Mouse (Mus musculus) intestine, embryonic 14.5 days (tissue): ENCODE measurements at regions not wholly inside any gene's neighbourhood (a gene's known extent, or its start where the extent isn't known, plus 50 kb on each side); places are given as distances from the start of the nearest gene placed in this dataset.

Experiments
- ATAC-seq: fragments of 200-750 bp; cut with Nextera tagmentation; replicated peaks from 2 replicates; pipeline ENCODE4 v1.8.0; 2017; ENCODE audit warnings: low read depth, moderate number of reproducible peaks, moderate TSS enrichment, moderate library complexity; ENCODE audit not compliant: low FRiP score, low TSS enrichment
- DNase-seq: peaks from one replicate; pipeline ENCODE4 v3.0.0-alpha.2; 2018; ENCODE audit warnings: low spot score
- H3K27ac ChIP-seq: fragments of 300-500 bp; sonication (generic); 2 replicates; pipeline ENCODE4 v1.5.1; 2014; ENCODE audit warnings: low read depth, mild to moderate bottlenecking, control low read depth
- H3K27me3 ChIP-seq: fragments of 300-500 bp; sonication (generic); replicated peaks from 2 replicates; pipeline ENCODE4 v1.6.1; 2014; ENCODE audit warnings: low read length, control low read depth; ENCODE audit not compliant: control insufficient read depth, insufficient read depth
- H3K36me3 ChIP-seq: fragments of 300-500 bp; sonication (generic); 2 replicates; pipeline ENCODE4 v1.6.1; 2014; ENCODE audit warnings: low read length, control low read depth; ENCODE audit not compliant: control insufficient read depth, insufficient read depth
- H3K4me1 ChIP-seq: fragments of 300-500 bp; sonication (generic); replicated peaks from 2 replicates; pipeline ENCODE4 v1.6.1; 2014; ENCODE audit warnings: low read length, control low read depth, mixed read lengths; ENCODE audit not compliant: control insufficient read depth, insufficient read depth
- H3K4me2 ChIP-seq: fragments of 300-500 bp; sonication (generic); 2 replicates; pipeline ENCODE4 v1.6.1; 2014; ENCODE audit warnings: low read length
- H3K4me3 ChIP-seq: fragments of 300-500 bp; sonication (generic); 2 replicates; pipeline ENCODE4 v1.5.1; 2014; ENCODE audit warnings: low read depth, low read length, control low read depth, mixed read lengths
- H3K9ac ChIP-seq: fragments of 300-500 bp; sonication (generic); 2 replicates; pipeline ENCODE4 v1.6.1; 2014; ENCODE audit warnings: mild to moderate bottlenecking, low read length
- H3K9me3 ChIP-seq: fragments of 300-500 bp; sonication (generic); 2 replicates; pipeline ENCODE4 v1.6.1; 2016; ENCODE audit warnings: low read length, control low read depth; ENCODE audit not compliant: control insufficient read depth
- WGBS: fragments of 180-500 bp; shearing (Covaris S2); extraction: QIAGEN DNeasy Blood & Tissue Kit; methylation state at CpG from one replicate; pipeline ENCODE4 v1.1.7; 2014; 5-methylcytosine and 5-hydroxymethylcytosine counted together

GRCm38 (mm10) chr14:105950924-105951323 lies 54.3 kb upstream of the Spry2 start:
- no peak overlapping the region for H3K4me2 ChIP-seq
- no peak overlapping the region for H3K9ac ChIP-seq
- H3K4me1 ChIP-seq: no peaks in the 10 kb centered on the region
- H3K36me3 ChIP-seq: no peaks in the 10 kb centered on the region
- no peaks in the 10 kb centered on the region for H3K9me3 ChIP-seq
- WGBS: 89% methylated on average over 3 of the region's 3 CpGs
- no peak overlapping the region for H3K4me3 ChIP-seq
- no peak overlapping the region for H3K27ac ChIP-seq
- ATAC-seq (no peak), DNase-seq (no peak)
- H3K27me3 ChIP-seq: no peaks in the 10 kb centered on the region

- 92% methylated on average over 11 of the region's 11 CpGs for WGBS
- Histone ChIP-seq H3K36me3 (no peaks in the 10 kb centered on the region), H3K4me3 (no peak overlapping the region), H3K9ac (no peak overlapping the region), H3K9me3 (no peaks in the 10 kb centered on the region), H3K4me1 (0 out of 2 replicates have a peak, but pooled peaks cover 4% of the 10 kb centered on the region), H3K4me2 (no peak overlapping the region), H3K27me3 (no peaks in the 10 kb centered on the region), H3K27ac (no peak overlapping the region)
- no peak for ATAC-seq
- no peak for DNase-seq
Observed at GRCm38 (mm10) chr14:105955082-105955481, 58.5 kb upstream of the Spry2 start.

DNA sequence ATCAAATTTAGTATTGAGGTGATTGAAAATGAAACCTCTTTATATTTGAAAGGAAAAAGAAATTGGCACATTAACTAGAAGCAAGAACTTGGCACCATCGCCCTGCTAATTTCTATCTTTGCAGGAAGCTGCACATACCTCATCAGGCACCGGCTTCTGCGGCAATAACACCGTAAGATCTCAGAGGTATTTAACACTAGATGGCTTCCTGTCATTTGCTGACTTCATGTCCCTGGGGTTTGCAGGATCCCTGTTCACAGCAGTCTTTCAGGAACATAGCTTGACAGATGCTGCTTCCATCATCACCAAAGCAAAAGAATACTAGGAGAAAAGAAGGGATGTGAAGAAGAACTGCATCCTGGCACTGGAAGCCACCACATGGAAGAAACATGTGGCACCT lies 60.2 kb upstream of the Spry2 start:
- no peak overlapping the region for H3K4me2 ChIP-seq
- H3K27me3 ChIP-seq: no peaks in the 10 kb centered on the region
- WGBS: 82% methylated on average over 4 of the region's 4 CpGs
- no peaks in the 10 kb centered on the region for H3K9me3 ChIP-seq
- H3K27ac ChIP-seq: no peak overlapping the region
- H3K4me1 ChIP-seq: 0 out of 2 replicates have a peak, but pooled peaks cover 4% of the 10 kb centered on the region
- H3K9ac ChIP-seq: no peak overlapping the region
- ATAC-seq (no peak), DNase-seq (no peak)
- H3K4me3 ChIP-seq: no peak overlapping the region
- no peaks in the 10 kb centered on the region for H3K36me3 ChIP-seq

DNA sequence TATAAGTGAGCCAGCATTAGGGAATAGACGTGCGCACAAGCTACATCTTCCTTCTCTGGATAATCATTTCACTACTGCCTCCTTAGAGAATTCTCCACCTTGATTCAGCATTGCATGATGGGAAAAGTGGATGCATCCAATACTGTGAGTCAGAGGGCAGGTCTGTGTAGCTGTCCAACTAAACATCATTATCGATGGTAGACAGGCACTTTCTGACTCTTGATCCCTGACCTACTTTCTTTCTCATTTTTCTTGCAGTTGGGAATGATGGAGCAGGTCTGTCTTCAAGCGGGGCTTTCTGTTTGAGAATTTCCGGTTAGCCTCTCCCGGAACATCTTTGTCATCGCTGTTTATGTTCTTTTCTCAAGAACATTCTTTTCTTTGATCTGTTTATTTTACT lies 61.4 kb upstream of the Spry2 start:
- H3K4me1 ChIP-seq: 0 out of 2 replicates have a peak, but pooled peaks cover 4% of the 10 kb centered on the region
- no peak overlapping the region for H3K27ac ChIP-seq
- 47% methylated on average over 7 of the region's 7 CpGs for WGBS
- no peaks in the 10 kb centered on the region for H3K36me3 ChIP-seq
- no peak overlapping the region for H3K4me3 ChIP-seq
- ATAC-seq (no peak), DNase-seq (no peak)
- H3K9ac ChIP-seq: no peak overlapping the region
- H3K27me3 ChIP-seq: no peaks in the 10 kb centered on the region
- H3K9me3 ChIP-seq: no peaks in the 10 kb centered on the region
- H3K4me2 ChIP-seq: no peak overlapping the region

DNA sequence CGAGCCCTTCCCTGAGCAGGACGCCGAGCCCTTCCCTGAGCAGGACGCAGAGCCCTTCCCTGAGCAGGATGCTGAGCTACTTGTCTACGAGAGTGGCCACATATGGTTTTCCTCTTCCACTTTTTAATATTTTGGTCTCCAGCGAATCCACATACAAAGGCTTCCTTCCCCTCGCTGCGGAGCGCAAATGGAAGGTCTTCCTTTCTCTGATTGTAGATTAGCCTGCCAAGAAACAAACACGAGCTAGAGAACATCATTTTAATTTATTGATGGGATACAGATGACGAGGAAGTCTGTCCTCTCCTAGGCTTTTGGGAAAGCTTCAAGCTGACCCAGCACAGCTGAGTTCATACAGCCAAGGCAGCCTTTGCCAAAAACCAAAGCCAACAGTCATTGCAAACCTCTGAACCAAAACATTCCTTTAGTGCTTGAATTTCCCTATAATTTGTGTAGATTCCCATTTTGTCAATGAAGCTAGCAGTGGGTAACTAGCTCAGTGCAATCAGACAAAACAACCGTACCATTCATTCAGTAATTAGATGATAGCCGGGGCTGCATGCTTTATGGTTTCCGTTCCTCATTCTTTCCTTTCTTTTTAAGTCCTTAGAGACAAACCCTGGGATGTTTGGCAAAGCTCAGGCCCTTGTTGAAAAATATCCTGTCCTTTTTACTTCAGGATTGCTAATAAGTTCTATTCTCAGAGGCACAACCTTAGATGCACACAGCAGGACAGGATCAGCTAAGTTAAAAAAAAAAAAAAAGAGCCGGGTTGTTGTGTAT lies 83.1 kb upstream of the Spry2 start:
- peak; percentile 55 for DNase-seq
- Histone ChIP-seq H3K9me3 (no peaks in the 10 kb centered on the region), H3K4me3 (no peak overlapping the region), H3K27ac (peak overlapping the region; percentile 86), H3K4me2 (no peak overlapping the region), H3K27me3 (no peaks in the 10 kb centered on the region), H3K4me1 (peaks cover 4% of the 10 kb centered on the region; the same call in 1 of the 2 replicates), H3K36me3 (no peaks in the 10 kb centered on the region), H3K9ac (no peak overlapping the region)
- peak; percentile 85 for ATAC-seq
- 31% methylated on average over 15 of the region's 15 CpGs for WGBS

DNA sequence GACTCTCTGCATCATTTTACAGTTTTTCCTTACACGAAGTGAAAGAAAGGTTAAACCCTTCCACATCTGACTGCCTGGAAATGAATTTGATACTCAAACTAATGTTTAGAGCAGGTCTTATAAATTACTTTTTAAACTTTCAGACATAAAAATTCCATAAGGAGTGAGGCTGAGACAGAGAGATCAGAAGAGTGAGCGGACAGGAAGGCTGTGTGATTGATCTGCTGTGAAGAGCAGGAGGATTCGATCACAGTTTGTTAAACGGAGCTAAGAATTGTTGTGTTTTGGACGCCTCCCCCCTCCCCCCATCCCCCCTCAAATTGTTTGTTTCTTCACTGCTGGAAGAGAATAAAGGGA lies 83.7 kb upstream of the Spry2 start:
- no peak for ATAC-seq
- Histone ChIP-seq H3K36me3 (no peaks in the 10 kb centered on the region), H3K9me3 (no peaks in the 10 kb centered on the region), H3K4me3 (no peak overlapping the region), H3K27me3 (no peaks in the 10 kb centered on the region), H3K27ac (peak overlapping the region; percentile 86; the same call in 1 of the 2 replicates), H3K4me1 (peaks cover 4% of the 10 kb centered on the region; the same call in 1 of the 2 replicates), H3K4me2 (no peak overlapping the region), H3K9ac (no peak overlapping the region)
- WGBS: 30% methylated on average over 5 of the region's 5 CpGs
- DNase-seq: no peak

DNA sequence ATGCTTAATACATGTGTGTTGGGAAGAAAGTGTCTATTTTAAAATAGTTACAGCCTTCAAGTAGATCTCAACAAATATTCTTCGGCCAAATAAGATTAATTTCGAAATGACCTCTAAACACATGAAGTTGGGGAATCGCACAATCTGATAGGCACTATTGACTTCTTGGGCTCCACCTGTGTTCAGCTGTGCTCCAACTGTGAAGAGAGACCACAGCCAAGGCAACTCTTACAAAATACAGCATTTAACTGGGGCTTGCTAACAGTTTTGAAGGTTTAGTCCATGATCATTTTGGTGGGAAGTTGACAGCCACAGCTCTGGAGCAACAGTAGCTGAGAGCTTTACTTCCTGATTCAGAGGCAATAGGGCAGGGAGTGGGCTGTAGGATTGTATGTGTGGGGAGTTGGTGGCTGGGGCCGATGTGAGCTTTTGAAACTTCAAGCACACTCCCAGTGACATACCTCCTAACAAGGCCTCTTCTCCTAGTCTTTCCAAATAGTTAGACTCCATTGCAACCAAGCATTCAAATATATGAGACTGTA lies 90.8 kb upstream of the Spry2 start:
- Histone ChIP-seq H3K27me3 (no peaks in the 10 kb centered on the region), H3K9ac (no peak overlapping the region), H3K9me3 (no peaks in the 10 kb centered on the region), H3K27ac (no peak overlapping the region), H3K36me3 (no peaks in the 10 kb centered on the region), H3K4me3 (no peak overlapping the region), H3K4me2 (no peak overlapping the region), H3K4me1 (no peaks in the 10 kb centered on the region)
- WGBS: 91% methylated on average over 4 of the region's 4 CpGs
- no peak for ATAC-seq
- no peak for DNase-seq

GRCm38 (mm10) chr14:105988738-105989137 lies 92.1 kb upstream of the Spry2 start:
- H3K27me3 ChIP-seq: no peaks in the 10 kb centered on the region
- no peak for ATAC-seq

GRCm38 (mm10) chr14:105993124-105993523 lies 96.5 kb upstream of the Spry2 start:
- Histone ChIP-seq H3K9me3 (no peaks in the 10 kb centered on the region), H3K4me1 (0 out of 2 replicates have a peak, but pooled peaks cover 2% of the 10 kb centered on the region), H3K4me2 (no peak overlapping the region), H3K36me3 (no peaks in the 10 kb centered on the region), H3K27ac (no peak overlapping the region), H3K27me3 (no peaks in the 10 kb centered on the region), H3K4me3 (no peak overlapping the region), H3K9ac (no peak overlapping the region)
- DNase-seq (no peak), ATAC-seq (no peak)
- WGBS: 49% methylated on average over 3 of the region's 3 CpGs

More at GRCm38 (mm10) chr14:105988738-105989137, 92.1 kb upstream of the Spry2 start:
- no peak for DNase-seq
- no peak overlapping the region for H3K4me2 ChIP-seq
- 0 out of 2 replicates have a peak, but pooled peaks cover 2% of the 10 kb centered on the region for H3K4me1 ChIP-seq
- no peak overlapping the region for H3K27ac ChIP-seq
- no peak overlapping the region for H3K9ac ChIP-seq
- H3K9me3 ChIP-seq: no peaks in the 10 kb centered on the region
- H3K36me3 ChIP-seq: no peaks in the 10 kb centered on the region
- no peak overlapping the region for H3K4me3 ChIP-seq
